ENCODE assay signal across 22 mouse cellular contexts in genomic region chr9:46689331-46689730, GRCm38 (mm10).
DNase-seq lines count a peak whose midpoint lies in the region; ATAC-seq and TF ChIP-seq lines count a peak whose summit lies in the region.
"Had no signal": no experiment of that assay in that cellular context is flagged by ENCODE, and none has a peak within 500 bp of the region (broad histone marks: within the 10 kb centered on the region; RNA-seq: fewer than 3 reads in every experiment).

No protein-coding gene starts in this region.

- H3K9me3 ChIP-seq in midbrain, postnatal 0 days (ENCODE audit: low read length): no peaks in the 10 kb centered on the region
- H3K9me3 ChIP-seq in midbrain, embryonic 16.5 days (replicated peaks; ENCODE audit: control insufficient read depth, low read length, poor library complexity, severe bottlenecking): no peaks in the 10 kb centered on the region
- H3K9me3 ChIP-seq: embryonic facial prominence, embryonic 13.5 days; embryonic facial prominence, embryonic 15.5 days; forebrain, embryonic 10.5 days; forebrain, embryonic 12.5 days had no signal

- TF ChIP-seq CTCF in midbrain, postnatal 0 days (IDR thresholded peaks at IDR 0.05): no peak
- TF ChIP-seq CTCF in brain, embryonic 14.5 days (IDR thresholded peaks at IDR 0.05; ENCODE audit: borderline replicate concordance, extremely low read depth, insufficient read depth, insufficient read length): no peak
- TF ChIP-seq CTCF in layer of hippocampus, adult 2 months (conservative IDR thresholded peaks at IDR 0.05): no peak

- no peak overlapping the region for H3K27ac ChIP-seq in midbrain, postnatal 0 days (ENCODE audit: low read depth, low read length)
- no peak overlapping the region for H3K27ac ChIP-seq in midbrain, embryonic 16.5 days (ENCODE audit: low read length)
- H3K27ac ChIP-seq in layer of hippocampus, adult 2 months: no peak overlapping the region
- H3K27ac ChIP-seq: embryonic facial prominence, embryonic 13.5 days; embryonic facial prominence, embryonic 15.5 days; forebrain, embryonic 10.5 days; forebrain, embryonic 12.5 days had no signal

- H3K4me1 ChIP-seq in midbrain, postnatal 0 days (ENCODE audit: insufficient read depth, low read length): no peaks in the 10 kb centered on the region
- no peaks in the 10 kb centered on the region for H3K4me1 ChIP-seq in midbrain, embryonic 16.5 days (ENCODE audit: control insufficient read depth, insufficient read depth, low read length)
- H3K4me1 ChIP-seq: embryonic facial prominence, embryonic 13.5 days; embryonic facial prominence, embryonic 15.5 days; forebrain, embryonic 12.5 days had no signal

- 48% methylated on average over 5 of the region's 5 CpGs for WGBS in midbrain, postnatal 0 days
- 54% methylated on average over 5 of the region's 5 CpGs for WGBS in midbrain, embryonic 16.5 days

- ATAC-seq in midbrain, postnatal 0 days (ENCODE audit: low FRiP score): no peak
- ATAC-seq in midbrain, embryonic 16.5 days: no peak
- ATAC-seq: forebrain, embryonic 14.5 days; forebrain, embryonic 16.5 days had no signal

- no peak overlapping the region for H3K9ac ChIP-seq in midbrain, postnatal 0 days (replicated peaks; ENCODE audit: low read length, poor library complexity, severe bottlenecking)
- H3K9ac ChIP-seq in midbrain, embryonic 16.5 days (ENCODE audit: low read depth, low read length): no peak overlapping the region
- H3K9ac ChIP-seq: embryonic facial prominence, embryonic 13.5 days; embryonic facial prominence, embryonic 15.5 days; forebrain, embryonic 12.5 days had no signal

- no peak for TF ChIP-seq POLR2A in brain, embryonic 14.5 days (IDR thresholded peaks at IDR 0.05; ENCODE audit: borderline replicate concordance, extremely low read depth, insufficient read depth, insufficient read length, poor library complexity, severe bottlenecking)

- H3K4me3 ChIP-seq in midbrain, postnatal 0 days (ENCODE audit: low read depth, low read length): no peak overlapping the region
- no peak overlapping the region for H3K4me3 ChIP-seq in midbrain, embryonic 16.5 days (ENCODE audit: low read depth, low read length)
- no peak overlapping the region for H3K4me3 ChIP-seq in layer of hippocampus, adult 2 months
- H3K4me3 ChIP-seq: embryonic facial prominence, embryonic 13.5 days; embryonic facial prominence, embryonic 15.5 days; erythroblast, embryonic 14.5 days; forebrain, embryonic 10.5 days; forebrain, embryonic 12.5 days had no signal

- H3K27me3 ChIP-seq in midbrain, postnatal 0 days (ENCODE audit: insufficient read depth, low read length): no peaks in the 10 kb centered on the region; the same call in 1 of the 2 replicates
- H3K27me3 ChIP-seq in midbrain, embryonic 16.5 days (ENCODE audit: control insufficient read depth, insufficient read depth, low read depth, low read length): no peaks in the 10 kb centered on the region; the same call in 1 of the 2 replicates

- peak; percentile 58 for DNase-seq in heart, adult 11 months
- no peak for DNase-seq in heart, postnatal 10 days
- peak; percentile 20 for DNase-seq in midbrain, postnatal 0 days (ENCODE audit: low spot score)
- DNase-seq in brain, adult 2 months (ENCODE audit: low read depth, low spot score): peak; percentile 42
- peak; percentile 56 for DNase-seq in brain, embryonic 14.5 days (ENCODE audit: low read depth)
- DNase-seq in layer of hippocampus, adult 2 months (ENCODE audit: low spot score in 2 of 2): no peak
- DNase-seq: adrenal gland, adult 2 months; adrenal gland, postnatal 10 days; adrenal gland, postnatal 25 days; cerebellum, adult 11 months; cerebellum, adult 18-20 months; cerebellum, adult 8-10 months; cerebellum, adult 9-11 months; embryo, embryonic 11 days had no signal

- no peak overlapping the region for H3K4me2 ChIP-seq in midbrain, postnatal 0 days (ENCODE audit: low read depth, low read length, poor library complexity, severe bottlenecking)
- no peak overlapping the region for H3K4me2 ChIP-seq in midbrain, embryonic 16.5 days (ENCODE audit: low read length)
- H3K4me2 ChIP-seq: embryonic facial prominence, embryonic 13.5 days; embryonic facial prominence, embryonic 15.5 days; forebrain, embryonic 12.5 days had no signal

- H3K36me3 ChIP-seq in midbrain, postnatal 0 days (ENCODE audit: insufficient read depth, low read length): no peaks in the 10 kb centered on the region
- no peaks in the 10 kb centered on the region for H3K36me3 ChIP-seq in midbrain, embryonic 16.5 days (ENCODE audit: control insufficient read depth, insufficient read depth, low read length)
- H3K36me3 ChIP-seq: embryonic facial prominence, embryonic 13.5 days; embryonic facial prominence, embryonic 15.5 days; forebrain, embryonic 10.5 days; forebrain, embryonic 12.5 days had no signal

- intact Hi-C loops in heart, postnatal 10 days (cut with DNase I): no loop called here

Comparison
In these comparisons a context has a peak if more than half of its experiments do, and no peak if none do; other contexts are left out.
1. DNase-seq: peak in heart, adult 11 months (single experiment), midbrain, postnatal 0 days (single experiment), brain, adult 2 months (single experiment) and brain, embryonic 14.5 days (single experiment); none in heart, postnatal 10 days (0 of 2) and layer of hippocampus, adult 2 months (0 of 2).